Mouse (Mus musculus): ENCODE measurements around the gene Luc7l2.

DNA sequence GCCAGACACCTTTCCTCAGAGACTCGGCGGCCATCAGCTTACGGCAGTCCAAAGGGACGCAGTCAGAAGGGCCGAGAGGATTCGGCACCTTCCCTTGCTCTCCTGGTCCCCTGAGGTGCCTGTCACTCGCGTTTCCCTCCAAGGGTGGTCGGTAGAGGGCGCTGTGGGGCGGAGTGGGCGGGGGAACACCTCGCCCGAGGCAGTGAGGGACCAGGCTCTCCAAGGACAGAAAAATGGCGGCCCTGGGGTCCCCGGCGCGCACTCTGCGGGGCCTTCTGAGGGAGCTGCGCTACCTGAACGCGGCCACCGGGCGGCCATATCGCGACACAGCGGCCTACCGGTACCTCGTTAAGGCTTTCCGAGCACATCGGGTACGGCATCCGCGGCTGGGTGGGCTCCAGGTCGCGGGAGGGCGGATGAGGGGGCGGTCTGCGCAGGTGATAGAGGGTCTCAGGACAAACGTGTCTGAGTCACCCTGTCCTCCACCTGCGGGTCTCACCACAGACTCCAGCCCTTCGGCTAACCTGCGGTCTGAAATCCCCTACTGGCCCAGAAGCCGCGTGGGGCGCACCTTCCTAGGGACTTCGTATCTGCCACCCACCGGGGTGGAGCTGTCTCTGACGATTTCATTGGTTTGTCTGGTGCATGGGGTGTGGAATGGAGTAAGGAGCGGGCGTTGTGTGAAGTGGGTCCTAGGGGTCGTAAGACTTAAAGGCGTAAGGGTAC is 16.3 kb upstream of the Luc7l2 start:
- TF ChIP-seq EP300 (IDR thresholded peaks at IDR 0.05; ENCODE audit: low read depth in 1 of 2, low read length in 2 of 2) (peak in 1 of 2 experiments; percentile 46; a peak in 1 of 4 replicates), POLR2A (IDR thresholded peaks at IDR 0.05; ENCODE audit: control insufficient read depth in 1 of 2, insufficient read depth in 1 of 2, low read depth in 1 of 2, low read length in 2 of 2, poor library complexity in 1 of 2) (peak; percentile 91 to 98), POLR2AphosphoS2 (IDR thresholded peaks at IDR 0.05; ENCODE audit: low read length) (peak; percentile 79; the same call in 1 of the 2 replicates), CHD2 (IDR thresholded peaks at IDR 0.05; ENCODE audit: low read length) (no peak), HCFC1 (IDR thresholded peaks at IDR 0.05; ENCODE audit: low read depth, low read length) (peak; percentile 78), CTCF (IDR thresholded peaks at IDR 0.05 in 2 of 3, conservative IDR thresholded peaks at IDR 0.05 in 1 of 3; ENCODE audit: control insufficient read depth in 1 of 3, insufficient read depth in 1 of 3, low read depth in 2 of 3, low read length in 3 of 3, poor library complexity in 1 of 3, severe bottlenecking in 1 of 3) (peak; percentile 75 to 99 (median 94)), MEF2A (IDR thresholded peaks at IDR 0.05; ENCODE audit: extremely low read depth, insufficient replicate concordance, low read depth, low read length, poor library complexity, severe bottlenecking) (no peak), ZC3H11A (IDR thresholded peaks at IDR 0.05; ENCODE audit: low read depth, low read length) (no peak), GABPA (IDR thresholded peaks at IDR 0.05; ENCODE audit: low read depth, low read length) (no peak), ZKSCAN1 (IDR thresholded peaks at IDR 0.05; ENCODE audit: low read depth, low read length) (no peak), NRF1 (IDR thresholded peaks at IDR 0.05; ENCODE audit: insufficient read depth, low read depth, low read length, poor library complexity, severe bottlenecking) (peak; percentile 36; the same call in 1 of the 2 replicates), JUND (IDR thresholded peaks at IDR 0.05; ENCODE audit: low read depth, low read length) (no peak), TAL1 (IDR thresholded peaks at IDR 0.05; ENCODE audit: low read length) (no peak)
